Mouse (Mus musculus) right cerebral cortex, postnatal 25 days (tissue): ENCODE results near the gene Cops7a.

Experiments used
- DNase-seq: peaks from one replicate; pipeline ENCODE4 v3.0.0; 2022

The Cops7a gene

GRCm38 (mm10) chr6:124965088-124965719, at the start of gene Cops7a:
TSS of gene Cops7a (minus strand) at chr6:124965538.
- DNase-seq, result peak; percentile 97

GRCm38 (mm10) chr6:125009181-125010073, 44.1 kb upstream of the Cops7a start:
- DNase-seq, result peak; percentile 76

- DNase-seq, result no peak
These were observed 43.6 kb upstream of the Cops7a start, which contains the start of gene Zfp384 for GRCm38 (mm10) chr6:125009129-125009180. TSS of gene Zfp384 (plus strand) at chr6:125009145.

- peak; percentile 97 for DNase-seq
These were observed 43.3 kb upstream of the Cops7a start for GRCm38 (mm10) chr6:125008586-125009128.

GRCm38 (mm10) chr6:125008060-125008459, 42.7 kb upstream of the Cops7a start:
- no peak for DNase-seq

- no peak for DNase-seq
These were observed 39.7 kb upstream of the Cops7a start for GRCm38 (mm10) chr6:125005086-125005485.

GRCm38 (mm10) chr6:125003706-125004105, 38.4 kb upstream of the Cops7a start:
- no peak for DNase-seq

- DNase-seq, result no peak
These were observed 34.2 kb upstream of the Cops7a start for GRCm38 (mm10) chr6:124999546-124999945.

- DNase-seq, result no peak
These were observed 33.8 kb upstream of the Cops7a start for GRCm38 (mm10) chr6:124999091-124999490.

- DNase-seq, result peak; percentile 59
These were observed 32.7 kb upstream of the Cops7a start for GRCm38 (mm10) chr6:124998066-124998465.

- DNase-seq, result peak; percentile 88
These were observed 31.5 kb upstream of the Cops7a start, which contains the start of gene Pianp for GRCm38 (mm10) chr6:124996551-124997501. TSS of gene Pianp (plus strand) at chr6:124996694.

- DNase-seq, result no peak
These were observed 30.6 kb upstream of the Cops7a start for GRCm38 (mm10) chr6:124995831-124996403.

- DNase-seq, result no peak
These were observed 29.9 kb upstream of the Cops7a start for GRCm38 (mm10) chr6:124995246-124995645.

GRCm38 (mm10) chr6:124993876-124994275, 28.5 kb upstream of the Cops7a start:
- no peak for DNase-seq

GRCm38 (mm10) chr6:124993365-124993764, 28.0 kb upstream of the Cops7a start:
- no peak for DNase-seq

- no peak for DNase-seq
These were observed 26.9 kb upstream of the Cops7a start for GRCm38 (mm10) chr6:124992241-124992640.

- DNase-seq, result no peak
These were observed 2.4 kb upstream of the Cops7a start for GRCm38 (mm10) chr6:124967766-124968165.

GRCm38 (mm10) chr6:124966466-124967118, 1.3 kb upstream of the Cops7a start:
- no peak for DNase-seq

- DNase-seq, result no peak
These were observed 409 bp upstream of the Cops7a start for GRCm38 (mm10) chr6:124965747-124966146.

- DNase-seq, result no peak
These were observed 700 bp downstream of the Cops7a start for GRCm38 (mm10) chr6:124964638-124965037.

- DNase-seq, result no peak
These were observed 4.3 kb downstream of the Cops7a start for GRCm38 (mm10) chr6:124961021-124961420.

- no peak for DNase-seq
These were observed 5.4 kb downstream of the Cops7a start for GRCm38 (mm10) chr6:124959960-124960359.
